Mouse (Mus musculus) heart, adult 2 months (tissue): ENCODE results near the gene Tspan9. TPM values are rescaled to one million over a fixed set of nuclear protein-coding genes. Genes with fewer than 3 reads are reported as not detected.

ENCODE experiments used
- DNase-seq, 2 experiments: peaks; one replicate each; pipeline ENCODE4 v3.0.0; 2021
- H3K27ac ChIP-seq: fragments of 200-600 bp; 2 replicates; pipeline ENCODE4 v1.8.1; 2022
- H3K27me3 ChIP-seq: fragments of 200-500 bp; 2 replicates; pipeline ENCODE4 v1.6.1; 2012; ENCODE audit warnings: mild to moderate bottlenecking, low read length, inconsistent platforms, mixed read lengths; ENCODE audit not compliant: control insufficient read depth, insufficient read depth
- H3K36me3 ChIP-seq: fragments of 200-500 bp; 2 replicates; pipeline ENCODE4 v1.6.1; 2012; ENCODE audit warnings: low read length, inconsistent platforms; ENCODE audit not compliant: control insufficient read depth, insufficient read depth
- H3K4me1 ChIP-seq: fragments of 200-500 bp; 2 replicates; pipeline ENCODE4 v1.6.1; 2011; ENCODE audit warnings: low read length; ENCODE audit not compliant: control insufficient read depth, insufficient read depth
- H3K4me3 ChIP-seq: fragments of 200-600 bp; 2 replicates; pipeline ENCODE4 v1.8.1; 2022
- H3K79me2 ChIP-seq: fragments of 200-500 bp; replicated peaks from 2 replicates; pipeline ENCODE4 v1.6.1; 2012; ENCODE audit warnings: mild to moderate bottlenecking, inconsistent platforms, low read length, moderate library complexity, mixed read lengths; ENCODE audit not compliant: control insufficient read depth, insufficient read depth
- H3K9ac ChIP-seq: fragments of 200-500 bp; 2 replicates; pipeline ENCODE4 v1.6.1; 2012; ENCODE audit warnings: low read depth, mild to moderate bottlenecking, control low read depth, inconsistent platforms, low read length, mixed read lengths
- CTCF ChIP-seq: fragments of 200-600 bp; IDR thresholded peaks from 2 replicates; pipeline ENCODE4 v1.8.1; 2022; ENCODE audit warnings: antibody characterized with exemption, mild to moderate bottlenecking, moderate library complexity
- EP300 ChIP-seq: fragments of 200-500 bp; IDR thresholded peaks from 2 replicates; pipeline ENCODE4 v1.6.1; 2011; ENCODE audit warnings: low read depth, low read length, control low read depth; ENCODE audit not compliant: insufficient read depth
- POLR2A ChIP-seq: fragments of 200-500 bp; IDR thresholded peaks from 2 replicates; pipeline ENCODE4 v1.6.1; 2011; ENCODE audit warnings: mild to moderate bottlenecking, low read depth, low read length, control low read depth; ENCODE audit not compliant: insufficient read depth
- WGBS: fragments of 180-500 bp; shearing (Covaris S2); methylation state at CpG from one replicate; pipeline ENCODE4 v1.1.7; 2018; 5-methylcytosine and 5-hydroxymethylcytosine counted together
- intact Hi-C: fragments of 180-260 bp; cut with DNase I; formaldehyde crosslinking; loops from one replicate; pipeline ENCODE4 v1.15.1; 2025
- polyA plus RNA-seq: library from polyadenylated mRNA; depleted of rRNA; stranded (reverse); fragments of >200 nt; gene quantifications from 2 replicates; pipeline ENCODE4 v1.2.3, GENCODE M21; 2012
- total RNA-seq, 2 experiments: library from RNA; stranded (reverse); gene quantifications; 2 replicates each; pipeline ENCODE4 v1.2.3; 2021

Tspan9 gene
- total and polyA plus RNA-seq, 3 experiments, result 84.9 to 104 (median 88.5) TPM

GRCm38 (mm10) chr6:128135459-128135858 lies 7.9 kb downstream of the Tspan9 start:
- Histone ChIP-seq H3K9ac (no peak overlapping the region), H3K4me3 (no peak overlapping the region), H3K4me1 (peaks cover 34% of the 10 kb centered on the region), H3K36me3 (peaks cover 4% of the 10 kb centered on the region; the same call in 1 of the 2 replicates), H3K79me2 (no peaks in the 10 kb centered on the region), H3K27me3 (no peaks in the 10 kb centered on the region), H3K27ac (peak overlapping the region; percentile 43)
- no peak for TF ChIP-seq EP300
- TF ChIP-seq CTCF, result no peak
- TF ChIP-seq POLR2A, result no peak
- intact Hi-C loops, result no loop called here
- WGBS, result 70% methylated on average over 5 of the region's 5 CpGs
- no peak for DNase-seq

GRCm38 (mm10) chr6:128135006-128135405 lies 8.4 kb downstream of the Tspan9 start:
- TF ChIP-seq EP300, result no peak
- TF ChIP-seq CTCF, result no peak
- no peak for TF ChIP-seq POLR2A
- intact Hi-C loops, result no loop called here
- H3K4me1 ChIP-seq, result peaks cover 34% of the 10 kb centered on the region
- DNase-seq, result no peak
- H3K9ac ChIP-seq, result no peak overlapping the region
- H3K27ac ChIP-seq, result peak overlapping the region; percentile 76
- H3K36me3 ChIP-seq, result peaks cover 4% of the 10 kb centered on the region; the same call in 1 of the 2 replicates
- no peaks in the 10 kb centered on the region for H3K79me2 ChIP-seq
- 64% methylated on average over 5 of the region's 5 CpGs for WGBS
- no peaks in the 10 kb centered on the region for H3K27me3 ChIP-seq
- no peak overlapping the region for H3K4me3 ChIP-seq

GRCm38 (mm10) chr6:128134196-128134924 lies 9.0 kb downstream of the Tspan9 start:
- peak overlapping the region; percentile 27; the same call in 1 of the 2 replicates for H3K9ac ChIP-seq
- peaks cover 34% of the 10 kb centered on the region for H3K4me1 ChIP-seq
- no peak overlapping the region; the same call in 1 of the 2 replicates for H3K4me3 ChIP-seq
- H3K36me3 ChIP-seq, result peaks cover 4% of the 10 kb centered on the region; the same call in 1 of the 2 replicates
- H3K27ac ChIP-seq, result peak overlapping the region; percentile 76
- peak; percentile 49 to 51 for DNase-seq
- no peaks in the 10 kb centered on the region for H3K27me3 ChIP-seq
- no peaks in the 10 kb centered on the region for H3K79me2 ChIP-seq
- no peak for TF ChIP-seq CTCF
- TF ChIP-seq EP300, result no peak
- no peak for TF ChIP-seq POLR2A
- 43% methylated on average over 8 of the region's 8 CpGs for WGBS
- intact Hi-C loops, result no loop called here

- H3K27ac ChIP-seq, result peak overlapping the region; percentile 76
- H3K27me3 ChIP-seq, result no peaks in the 10 kb centered on the region
- peaks cover 34% of the 10 kb centered on the region for H3K4me1 ChIP-seq
- intact Hi-C loops, result loop anchor here (2.0 kb wide), 1 partner anchor 29 kb away; no protein-coding TSS in a partner anchor
- DNase-seq, result peak; percentile 69 to 72
- peaks cover 4% of the 10 kb centered on the region; the same call in 1 of the 2 replicates for H3K36me3 ChIP-seq
- no peak overlapping the region; the same call in 1 of the 2 replicates for H3K9ac ChIP-seq
- H3K79me2 ChIP-seq, result no peaks in the 10 kb centered on the region
- H3K4me3 ChIP-seq, result no peak overlapping the region; the same call in 1 of the 2 replicates
- TF ChIP-seq CTCF, result no peak
- peak; percentile 65 for TF ChIP-seq POLR2A
- TF ChIP-seq EP300, result peak; percentile 94; the same call in 1 of the 2 replicates
- WGBS, result 40% methylated on average over 10 of the region's 10 CpGs
Observed at GRCm38 (mm10) chr6:128133679-128134191, 9.7 kb downstream of the Tspan9 start.

- Histone ChIP-seq H3K79me2 (no peaks in the 10 kb centered on the region), H3K27ac (peak overlapping the region; percentile 76), H3K9ac (no peak overlapping the region), H3K27me3 (no peaks in the 10 kb centered on the region), H3K4me1 (peaks cover 36% of the 10 kb centered on the region), H3K4me3 (no peak overlapping the region), H3K36me3 (peaks cover 4% of the 10 kb centered on the region; the same call in 1 of the 2 replicates)
- TF ChIP-seq POLR2A, result no peak
- TF ChIP-seq CTCF, result no peak
- TF ChIP-seq EP300, result 0 out of 2 replicates have a peak, but pooled peaks have one; percentile 34
- intact Hi-C loops, result loop anchor here (2.0 kb wide), 1 partner anchor 28 kb away; no protein-coding TSS in a partner anchor
- 54% methylated on average over 6 of the region's 6 CpGs for WGBS
- DNase-seq, result peak in 1 of 2 experiments; percentile 51
Observed at GRCm38 (mm10) chr6:128132581-128132980, 10.8 kb downstream of the Tspan9 start.

GRCm38 (mm10) chr6:128131390-128131789 lies 12.0 kb downstream of the Tspan9 start:
- peaks cover 35% of the 10 kb centered on the region for H3K4me1 ChIP-seq
- TF ChIP-seq CTCF, result no peak
- DNase-seq, result no peak
- peaks cover 2% of the 10 kb centered on the region; the same call in 1 of the 2 replicates for H3K36me3 ChIP-seq
- no peak overlapping the region for H3K9ac ChIP-seq
- WGBS, result 61% methylated on average over 2 of the region's 2 CpGs
- no peaks in the 10 kb centered on the region for H3K27me3 ChIP-seq
- no peaks in the 10 kb centered on the region for H3K79me2 ChIP-seq
- intact Hi-C loops, result no loop called here
- H3K27ac ChIP-seq, result no peak overlapping the region
- no peak overlapping the region for H3K4me3 ChIP-seq
